ENCODE assay signal across 9 mouse cellular contexts in the genomic region with DNA sequence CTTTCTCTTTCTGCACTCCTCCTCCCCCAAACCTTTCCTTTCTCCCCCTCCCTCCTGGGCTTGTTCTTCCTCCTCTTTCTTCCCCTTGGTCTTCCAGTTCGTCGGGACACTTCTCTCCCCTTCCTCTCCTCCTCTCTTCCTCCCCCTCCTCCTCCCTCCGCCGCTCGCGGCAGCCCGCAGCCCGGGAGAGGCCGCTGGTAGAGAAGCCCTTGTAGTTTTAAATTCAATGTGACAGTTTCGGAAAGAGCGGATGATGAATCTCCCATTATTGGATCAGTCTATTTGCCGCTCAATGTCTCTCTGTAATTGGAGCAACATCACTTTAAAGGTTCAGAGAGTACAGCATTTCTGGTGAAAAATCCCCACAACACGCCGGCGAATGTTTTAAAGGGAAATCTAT. TPM values are rescaled to one million over a fixed set of nuclear protein-coding genes. Genes with fewer than 3 reads are reported as not detected.
A peak's percentile ranks its signal among the peaks of the same experiment; 100 is the strongest.
DNase-seq lines count a peak whose midpoint lies in the region; ATAC-seq lines count a peak whose summit lies in the region.
"Had no signal": no experiment of that assay in that cellular context is flagged by ENCODE, and none has a peak within 500 bp of the region (broad histone marks: within the 10 kb centered on the region; RNA-seq: fewer than 3 reads in every experiment).

A gene (plus strand): TSS at position 281 of the 400 bp plus-strand sequence.

- peak within 1 kb of the TSS; percentile 58 for H3K4me2 ChIP-seq in kidney, embryonic 16.5 days (replicated peaks; ENCODE audit: low read depth, low read length)
- peak within 1 kb of the TSS; percentile 36; the same call in 1 of the 2 replicates for H3K4me2 ChIP-seq in embryonic facial prominence, embryonic 13.5 days

- WGBS in kidney, embryonic 16.5 days = under 1% methylated on average over 13 of the region's 15 CpGs
- WGBS in embryonic facial prominence, embryonic 13.5 days = 0% methylated on average over 15 of the region's 15 CpGs
- WGBS in limb, embryonic 10.5 days = under 1% methylated on average over 15 of the region's 15 CpGs

- H3K27me3 ChIP-seq in kidney, embryonic 16.5 days (ENCODE audit: insufficient read depth, low read length) = peaks cover 80% of the 10 kb centered on the region
- peaks cover 98% of the 10 kb centered on the region for H3K27me3 ChIP-seq in embryonic facial prominence, embryonic 13.5 days
- peaks cover 100% of the 10 kb centered on the region for H3K27me3 ChIP-seq in limb, embryonic 10.5 days (ENCODE audit: low read depth, poor library complexity, severe bottlenecking)

- no peaks in the 10 kb centered on the region for H3K36me3 ChIP-seq in kidney, embryonic 16.5 days (ENCODE audit: insufficient read depth, low read length)
- no peaks in the 10 kb centered on the region for H3K36me3 ChIP-seq in embryonic facial prominence, embryonic 13.5 days
- no peaks in the 10 kb centered on the region for H3K36me3 ChIP-seq in limb, embryonic 10.5 days

- no peak for DNase-seq in kidney, adult 9 months
- peak; percentile 45 for DNase-seq in limb, embryonic 10.5 days (ENCODE audit: low spot score)
- DNase-seq in retina, postnatal 1 day = peak; percentile 65
- no peak for DNase-seq in adrenal gland, postnatal 25 days
- no peak for DNase-seq in right cerebral cortex, postnatal 25 days
- no peak for DNase-seq in layer of hippocampus, adult 11-12 months (ENCODE audit: low spot score)

- peak within 1 kb of the TSS; percentile 60 for H3K4me3 ChIP-seq in kidney, embryonic 16.5 days (ENCODE audit: low read length)
- H3K4me3 ChIP-seq in embryonic facial prominence, embryonic 13.5 days = peak within 1 kb of the TSS; percentile 24
- peak within 1 kb of the TSS; percentile 33 for H3K4me3 ChIP-seq in limb, embryonic 10.5 days

- peak within 1 kb of the TSS; percentile 90 for H3K27ac ChIP-seq in kidney, embryonic 16.5 days (ENCODE audit: low read length)
- H3K27ac ChIP-seq in embryonic facial prominence, embryonic 13.5 days = no peak within 1 kb of the TSS
- H3K27ac ChIP-seq in limb, embryonic 10.5 days = peak within 1 kb of the TSS; percentile 42; the same call in 1 of the 2 replicates

- H3K9ac ChIP-seq in kidney, embryonic 16.5 days (replicated peaks; ENCODE audit: low read length) = peak within 1 kb of the TSS; percentile 80
- peak within 1 kb of the TSS; percentile 40; the same call in 1 of the 2 replicates for H3K9ac ChIP-seq in embryonic facial prominence, embryonic 13.5 days

- no peak for ATAC-seq in kidney, embryonic 16.5 days (ENCODE audit: low FRiP score, low TSS enrichment)
- no peak for ATAC-seq in embryonic facial prominence, embryonic 13.5 days (ENCODE audit: insufficient number of reproducible peaks, insufficient read depth, low FRiP score, low TSS enrichment, low read depth)

- no peaks in the 10 kb centered on the region for H3K9me3 ChIP-seq in kidney, embryonic 16.5 days (ENCODE audit: low read length)
- no peaks in the 10 kb centered on the region for H3K9me3 ChIP-seq in embryonic facial prominence, embryonic 13.5 days
- H3K9me3 ChIP-seq in limb, embryonic 10.5 days (replicated peaks) = no peaks in the 10 kb centered on the region

- peaks cover 3% of the 10 kb centered on the region; the same call in 1 of the 2 replicates for H3K4me1 ChIP-seq in kidney, embryonic 16.5 days (ENCODE audit: insufficient read depth, low read length)
- H3K4me1 ChIP-seq in embryonic facial prominence, embryonic 13.5 days = peaks cover 21% of the 10 kb centered on the region
- H3K4me1 ChIP-seq in limb, embryonic 10.5 days = peaks cover 47% of the 10 kb centered on the region

RNA-seq across cellular contexts. Expression of the gene that starts here (rescaled TPM):
- 52.8 and 65.4 TPM in 2 replicates for polyA plus RNA-seq in kidney, embryonic 16.5 days (2015; fragmentation: Nextera tagmentation; extraction: Ambion mirVana)
- 2.3 and 4.4 TPM in 2 replicates for polyA plus RNA-seq in embryonic facial prominence, embryonic 13.5 days (2015; fragmentation: Nextera tagmentation; extraction: Ambion mirVana)
- 0.50 and 1.1 TPM in 2 replicates for polyA plus RNA-seq in limb, embryonic 10.5 days (2016; fragmentation: Nextera tagmentation; extraction: Ambion mirVana)
- not detected in 2 replicates for total RNA-seq in adrenal gland, postnatal 25 days (2021)
- polyA plus RNA-seq: spleen, adult 2 months had no signal

Comparison
In these comparisons a context has a peak if more than half of its experiments do, and no peak if none do; other contexts are left out.
1. DNase-seq: peak in limb, embryonic 10.5 days (single experiment) and retina, postnatal 1 day (single experiment); none in kidney, adult 9 months (single experiment), adrenal gland, postnatal 25 days (single experiment), right cerebral cortex, postnatal 25 days (single experiment) and layer of hippocampus, adult 11-12 months (single experiment).
2. Peak in every context shown above with its lines, with median percentiles within 50 percentile points of each other: H3K4me3 ChIP-seq.